Mouse (Mus musculus): ENCODE measurements around the gene Dapk1. TPM values are rescaled to one million over a fixed set of nuclear protein-coding genes. Genes with fewer than 3 reads are reported as not detected.

Dapk1 gene
- 14.8 and 15.0 TPM in 2 replicates for polyA plus RNA-seq (2014; fragmentation: Nextera tagmentation; extraction: Ambion mirVana)

DNA sequence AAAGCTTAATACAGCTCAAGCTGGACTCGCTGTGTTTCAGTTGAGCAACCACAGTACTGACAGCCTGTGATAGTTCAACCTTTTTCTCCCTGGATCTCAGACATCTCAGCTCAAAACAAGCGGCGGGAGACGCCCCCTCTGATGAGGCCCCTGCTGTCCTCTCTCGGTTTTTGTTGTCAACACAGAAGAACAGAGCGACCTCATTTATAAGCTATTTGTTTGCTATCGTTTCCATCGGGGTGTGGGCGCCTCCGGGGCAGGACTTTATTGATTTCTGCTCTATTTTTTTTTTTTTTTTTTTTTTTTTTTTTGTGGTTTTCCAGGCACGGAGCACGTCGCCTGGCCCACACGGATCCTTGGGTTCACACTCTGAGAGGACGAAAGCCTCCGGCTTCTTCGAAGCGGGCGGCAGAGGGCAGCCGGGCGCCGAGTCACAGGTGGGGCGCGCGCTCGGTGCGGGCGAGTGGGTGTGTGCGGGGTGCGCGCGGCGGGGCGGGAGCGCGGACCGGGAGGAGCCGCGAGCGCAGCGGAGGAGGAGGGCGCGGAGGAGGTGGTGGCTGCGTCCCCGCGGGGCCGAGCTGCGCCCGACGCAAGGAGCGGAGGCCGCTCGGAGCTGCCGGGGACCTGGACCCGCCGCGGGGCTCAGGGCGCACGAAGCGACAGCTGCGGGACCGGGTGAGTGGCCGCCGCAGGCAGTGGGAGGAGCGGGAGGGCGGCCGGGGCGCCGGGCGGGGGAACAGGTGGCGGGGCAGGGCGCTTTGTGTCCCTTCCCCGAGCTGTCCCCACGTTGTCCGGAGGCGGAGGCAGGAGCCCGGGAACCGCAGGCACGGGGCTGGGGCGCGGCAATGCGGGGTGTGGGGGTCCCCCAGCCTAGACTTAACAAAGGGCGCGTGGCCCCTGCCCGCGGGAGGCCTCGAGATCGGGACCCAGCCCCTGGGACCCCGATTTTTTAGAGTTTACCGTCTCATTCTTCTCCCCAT is at the start of gene Dapk1:
TSS of gene Dapk1 (plus strand) at position 512 of the 980 bp plus-strand sequence.
- peak within 1 kb of the TSS; percentile 73 for H3K4me3 ChIP-seq (ENCODE audit: low read depth, low read length)
- no peaks in the 10 kb centered on the region for H3K27me3 ChIP-seq (replicated peaks; ENCODE audit: control insufficient read depth, insufficient read depth, low read length)
- peak within 1 kb of the TSS; percentile 86 for H3K9ac ChIP-seq (ENCODE audit: low read length)
- H3K4me2 ChIP-seq (ENCODE audit: low read length), result peak within 1 kb of the TSS; percentile 91
- DNase-seq (ENCODE audit: low spot score) (peak; percentile 86), ATAC-seq (replicated peaks; ENCODE audit: low FRiP score, low TSS enrichment, low read depth) (peak; percentile 92)
- peak within 1 kb of the TSS; percentile 78 for H3K27ac ChIP-seq (ENCODE audit: low read depth)
- WGBS, result under 1% methylated on average over 76 of the region's 90 CpGs
- peaks cover 13% of the 10 kb centered on the region for H3K4me1 ChIP-seq (replicated peaks; ENCODE audit: control insufficient read depth, insufficient read depth, low read length)
- H3K36me3 ChIP-seq (ENCODE audit: control insufficient read depth, insufficient read depth, low read length), result no peaks in the 10 kb centered on the region
- H3K9me3 ChIP-seq (ENCODE audit: control insufficient read depth, low read length), result no peaks in the 10 kb centered on the region

DNA sequence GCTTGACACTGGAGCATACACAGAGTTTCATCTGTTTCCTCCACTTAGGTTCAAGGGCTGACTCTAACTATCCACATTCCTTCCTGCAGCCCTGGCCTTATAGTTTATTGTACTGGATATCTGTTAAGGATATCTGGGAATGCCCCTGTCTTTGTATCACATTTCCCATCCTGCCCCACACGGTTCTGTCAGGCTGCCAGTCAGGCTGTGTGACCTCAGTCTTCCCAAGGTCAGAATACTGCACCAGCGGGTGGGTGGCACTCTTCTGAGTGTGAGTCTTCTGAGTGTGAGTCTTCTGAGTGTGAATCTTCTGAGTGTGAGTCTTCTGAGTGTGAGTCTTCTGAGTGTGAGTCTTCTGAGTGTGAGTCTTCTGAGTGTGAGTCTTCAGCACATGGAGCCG is 48.4 kb upstream of the Dapk1 start:
- H3K4me2 ChIP-seq (ENCODE audit: low read length), result no peak overlapping the region
- H3K36me3 ChIP-seq (ENCODE audit: control insufficient read depth, insufficient read depth, low read length), result no peaks in the 10 kb centered on the region
- H3K9me3 ChIP-seq (ENCODE audit: control insufficient read depth, low read length), result no peaks in the 10 kb centered on the region
- no peaks in the 10 kb centered on the region for H3K4me1 ChIP-seq (replicated peaks; ENCODE audit: control insufficient read depth, insufficient read depth, low read length)
- H3K27ac ChIP-seq (ENCODE audit: low read depth), result no peak overlapping the region
- DNase-seq (ENCODE audit: low spot score) (no peak), ATAC-seq (replicated peaks; ENCODE audit: low FRiP score, low TSS enrichment, low read depth) (no peak)
- H3K9ac ChIP-seq (ENCODE audit: low read length), result no peak overlapping the region
- H3K27me3 ChIP-seq (replicated peaks; ENCODE audit: control insufficient read depth, insufficient read depth, low read length), result no peaks in the 10 kb centered on the region
- H3K4me3 ChIP-seq (ENCODE audit: low read depth, low read length), result no peak overlapping the region
- 63% methylated on average over 3 of the region's 3 CpGs for WGBS

DNA sequence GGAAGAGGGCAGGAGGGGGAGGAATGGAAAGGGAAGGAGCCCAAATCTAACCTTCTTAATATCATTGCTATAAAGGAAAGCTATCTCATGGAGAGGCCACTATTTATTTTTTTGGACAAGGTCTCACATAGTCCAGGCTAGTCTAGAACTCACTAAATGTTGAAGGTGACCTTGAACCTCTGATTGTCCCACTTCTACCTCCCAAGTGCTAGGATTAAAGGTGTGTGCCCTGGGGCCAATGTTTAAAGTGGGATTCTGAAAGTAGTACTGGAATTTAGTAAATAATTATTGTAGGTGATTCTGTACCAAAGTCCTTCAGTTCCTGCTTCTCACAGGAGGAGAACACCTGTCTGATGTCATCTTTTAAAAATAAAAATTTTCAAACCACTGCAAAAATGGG is 45.3 kb upstream of the Dapk1 start:
- no peak for DNase-seq (ENCODE audit: low spot score)

DNA sequence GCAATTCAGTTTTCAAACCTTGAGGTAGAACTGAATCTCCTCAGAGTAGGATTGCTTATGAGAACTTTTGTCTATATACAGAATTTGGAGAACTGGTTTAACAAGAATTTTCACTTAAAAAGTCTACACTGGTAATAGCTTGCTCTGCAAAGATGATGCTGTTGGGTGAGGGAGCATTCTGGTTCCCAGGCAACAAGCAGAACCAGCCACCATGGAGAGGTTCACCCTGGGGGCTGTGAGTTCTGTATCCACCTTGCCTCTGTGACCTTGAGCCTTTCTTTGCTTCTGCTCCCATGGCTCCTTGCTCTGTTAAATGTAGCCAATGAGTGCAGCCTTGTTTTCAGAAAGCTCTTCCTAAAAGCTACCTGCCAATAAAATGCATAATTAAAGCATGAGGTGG is 44.8 kb upstream of the Dapk1 start:
- no peak for ATAC-seq (replicated peaks; ENCODE audit: low FRiP score, low TSS enrichment, low read depth)
- Histone ChIP-seq H3K36me3 (ENCODE audit: control insufficient read depth, insufficient read depth, low read length) (no peaks in the 10 kb centered on the region), H3K4me1 (replicated peaks; ENCODE audit: control insufficient read depth, insufficient read depth, low read length) (no peaks in the 10 kb centered on the region), H3K4me3 (ENCODE audit: low read depth, low read length) (no peak overlapping the region), H3K9me3 (ENCODE audit: control insufficient read depth, low read length) (no peaks in the 10 kb centered on the region), H3K9ac (ENCODE audit: low read length) (no peak overlapping the region), H3K4me2 (ENCODE audit: low read length) (no peak overlapping the region), H3K27me3 (replicated peaks; ENCODE audit: control insufficient read depth, insufficient read depth, low read length) (no peaks in the 10 kb centered on the region), H3K27ac (ENCODE audit: low read depth) (no peak overlapping the region)
- DNase-seq (ENCODE audit: low spot score), result no peak

More for the DNA sequence above, 45.3 kb upstream of the Dapk1 start:
- Histone ChIP-seq H3K27me3 (replicated peaks; ENCODE audit: control insufficient read depth, insufficient read depth, low read length) (no peaks in the 10 kb centered on the region), H3K27ac (ENCODE audit: low read depth) (no peak overlapping the region), H3K4me2 (ENCODE audit: low read length) (no peak overlapping the region), H3K9me3 (ENCODE audit: control insufficient read depth, low read length) (no peaks in the 10 kb centered on the region), H3K4me3 (ENCODE audit: low read depth, low read length) (no peak overlapping the region), H3K9ac (ENCODE audit: low read length) (no peak overlapping the region), H3K4me1 (replicated peaks; ENCODE audit: control insufficient read depth, insufficient read depth, low read length) (no peaks in the 10 kb centered on the region), H3K36me3 (ENCODE audit: control insufficient read depth, insufficient read depth, low read length) (no peaks in the 10 kb centered on the region)
- no peak for ATAC-seq (replicated peaks; ENCODE audit: low FRiP score, low TSS enrichment, low read depth)

DNA sequence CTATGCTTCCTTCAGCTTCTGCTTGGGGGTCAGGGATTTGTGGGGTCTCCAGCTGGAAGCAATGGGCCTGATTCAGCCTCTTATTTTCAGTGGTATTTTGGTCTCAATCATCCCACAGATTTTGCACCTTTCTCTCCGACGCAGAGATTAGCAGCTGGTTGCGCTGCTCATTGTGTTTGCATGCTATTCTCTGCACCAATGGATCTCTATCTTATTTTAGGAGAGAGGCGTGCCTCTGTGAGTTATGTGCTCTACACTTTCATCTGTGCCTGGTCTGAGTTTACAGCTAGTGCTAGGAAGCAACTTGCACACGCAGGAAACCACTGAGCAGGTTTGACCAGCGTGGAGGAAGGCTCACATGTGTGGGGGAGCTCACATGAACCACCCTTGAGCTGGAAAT is 37.4 kb upstream of the Dapk1 start:
- Histone ChIP-seq H3K36me3 (ENCODE audit: control insufficient read depth, insufficient read depth, low read length) (no peaks in the 10 kb centered on the region), H3K9me3 (ENCODE audit: control insufficient read depth, low read length) (no peaks in the 10 kb centered on the region), H3K4me1 (replicated peaks; ENCODE audit: control insufficient read depth, insufficient read depth, low read length) (no peaks in the 10 kb centered on the region), H3K4me2 (ENCODE audit: low read length) (no peak overlapping the region), H3K27ac (ENCODE audit: low read depth) (no peak overlapping the region), H3K9ac (ENCODE audit: low read length) (no peak overlapping the region), H3K27me3 (replicated peaks; ENCODE audit: control insufficient read depth, insufficient read depth, low read length) (no peaks in the 10 kb centered on the region), H3K4me3 (ENCODE audit: low read depth, low read length) (no peak overlapping the region)
- DNase-seq (ENCODE audit: low spot score) (no peak), ATAC-seq (replicated peaks; ENCODE audit: low FRiP score, low TSS enrichment, low read depth) (no peak)
- 53% methylated on average over 6 of the region's 6 CpGs for WGBS

DNA sequence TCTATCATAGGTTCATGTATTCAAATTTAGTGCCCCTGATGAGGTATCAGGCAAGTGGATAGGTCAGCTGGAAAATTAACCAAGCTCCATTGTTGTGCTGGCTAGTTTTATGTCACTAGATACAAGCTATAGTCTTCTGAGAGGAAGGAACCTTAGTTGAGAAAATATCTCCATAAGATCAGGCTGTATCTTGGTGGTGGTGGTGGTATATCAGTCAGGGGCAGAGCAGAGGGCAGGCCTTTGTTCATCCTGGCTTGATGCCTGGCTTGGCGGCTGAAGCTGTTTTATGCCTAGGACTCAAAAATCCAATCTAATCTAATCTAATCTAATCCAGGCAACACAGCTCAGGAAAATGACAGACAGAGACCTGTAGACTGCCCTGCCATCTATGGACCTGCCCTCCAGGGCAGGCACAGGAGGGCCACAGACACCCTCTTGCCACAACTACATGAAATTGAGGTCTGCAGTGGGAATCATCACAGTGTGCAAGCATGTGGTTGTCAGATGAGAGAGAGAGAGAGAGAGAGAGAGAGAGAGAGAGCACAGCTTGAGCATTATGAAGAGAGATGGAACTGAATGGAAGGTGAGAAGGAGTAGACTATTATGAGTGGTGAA is 32.7 kb upstream of the Dapk1 start:
- ATAC-seq (replicated peaks; ENCODE audit: low FRiP score, low TSS enrichment, low read depth) (no peak), DNase-seq (ENCODE audit: low spot score) (no peak)
- H3K36me3 ChIP-seq (ENCODE audit: control insufficient read depth, insufficient read depth, low read length), result no peaks in the 10 kb centered on the region
- WGBS, result 96% methylated on average over 1 of the region's 1 CpGs
- H3K27me3 ChIP-seq (replicated peaks; ENCODE audit: control insufficient read depth, insufficient read depth, low read length), result no peaks in the 10 kb centered on the region
- no peak overlapping the region for H3K27ac ChIP-seq (ENCODE audit: low read depth)
- no peaks in the 10 kb centered on the region for H3K9me3 ChIP-seq (ENCODE audit: control insufficient read depth, low read length)
- no peaks in the 10 kb centered on the region for H3K4me1 ChIP-seq (replicated peaks; ENCODE audit: control insufficient read depth, insufficient read depth, low read length)
- no peak overlapping the region for H3K4me3 ChIP-seq (ENCODE audit: low read depth, low read length)
- H3K4me2 ChIP-seq (ENCODE audit: low read length), result no peak overlapping the region
- no peak overlapping the region for H3K9ac ChIP-seq (ENCODE audit: low read length)

DNA sequence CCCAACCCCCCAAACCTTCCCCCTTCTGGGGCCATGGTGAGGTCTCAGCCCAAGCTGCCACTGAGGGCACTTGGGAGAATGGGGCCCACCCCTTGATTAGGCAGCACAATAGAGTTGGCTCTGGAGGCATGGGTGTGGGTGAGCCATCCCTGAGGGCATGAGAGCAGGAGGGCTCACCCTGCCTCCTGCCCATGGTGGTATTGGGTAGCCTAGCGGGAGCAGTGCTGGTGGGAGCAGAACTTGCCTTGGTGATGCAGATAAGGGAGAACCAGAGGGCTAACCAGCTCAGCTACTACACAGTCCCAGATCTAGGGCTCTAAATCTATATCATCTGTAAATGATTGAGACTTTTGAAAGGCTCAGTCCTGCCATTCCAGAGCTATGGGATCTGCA is 32.2 kb upstream of the Dapk1 start:
- no peak overlapping the region for H3K27ac ChIP-seq (ENCODE audit: low read depth)
- no peaks in the 10 kb centered on the region for H3K36me3 ChIP-seq (ENCODE audit: control insufficient read depth, insufficient read depth, low read length)
- ATAC-seq (replicated peaks; ENCODE audit: low FRiP score, low TSS enrichment, low read depth) (no peak), DNase-seq (ENCODE audit: low spot score) (no peak)
- H3K4me3 ChIP-seq (ENCODE audit: low read depth, low read length), result no peak overlapping the region
- H3K9me3 ChIP-seq (ENCODE audit: control insufficient read depth, low read length), result no peaks in the 10 kb centered on the region
- H3K9ac ChIP-seq (ENCODE audit: low read length), result no peak overlapping the region
- no peak overlapping the region for H3K4me2 ChIP-seq (ENCODE audit: low read length)
- WGBS, result 89% methylated on average over 1 of the region's 1 CpGs
- no peaks in the 10 kb centered on the region for H3K4me1 ChIP-seq (replicated peaks; ENCODE audit: control insufficient read depth, insufficient read depth, low read length)
- H3K27me3 ChIP-seq (replicated peaks; ENCODE audit: control insufficient read depth, insufficient read depth, low read length), result no peaks in the 10 kb centered on the region

DNA sequence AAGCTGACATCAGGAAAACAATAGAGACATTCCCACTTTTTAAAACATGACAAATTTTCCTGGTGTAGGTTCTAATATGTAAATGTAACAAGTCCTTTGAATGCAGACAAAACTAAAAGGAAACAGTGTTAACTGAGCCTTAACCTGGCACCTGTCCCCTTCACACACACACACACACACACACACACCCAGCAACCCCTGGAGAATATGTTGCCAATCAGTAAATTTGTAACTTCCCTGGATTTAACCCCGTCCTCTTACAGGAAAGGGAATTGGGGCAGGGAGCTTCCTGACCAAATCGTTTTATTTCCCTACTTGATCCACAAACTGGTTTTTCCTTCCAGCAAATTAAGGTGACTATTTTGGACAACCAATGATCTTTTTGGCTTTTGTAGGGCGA is 28.2 kb upstream of the Dapk1 start:
- Histone ChIP-seq H3K9ac (ENCODE audit: low read length) (no peak overlapping the region), H3K36me3 (ENCODE audit: control insufficient read depth, insufficient read depth, low read length) (no peaks in the 10 kb centered on the region), H3K27ac (ENCODE audit: low read depth) (no peak overlapping the region), H3K4me3 (ENCODE audit: low read depth, low read length) (no peak overlapping the region), H3K9me3 (ENCODE audit: control insufficient read depth, low read length) (no peaks in the 10 kb centered on the region), H3K27me3 (replicated peaks; ENCODE audit: control insufficient read depth, insufficient read depth, low read length) (no peaks in the 10 kb centered on the region), H3K4me1 (replicated peaks; ENCODE audit: control insufficient read depth, insufficient read depth, low read length) (no peaks in the 10 kb centered on the region), H3K4me2 (ENCODE audit: low read length) (no peak overlapping the region)
- DNase-seq (ENCODE audit: low spot score) (no peak), ATAC-seq (replicated peaks; ENCODE audit: low FRiP score, low TSS enrichment, low read depth) (no peak)
- WGBS, result 80% methylated on average over 3 of the region's 3 CpGs
